Mouse (Mus musculus): Measurements from ENCODE around the gene Ankrd45.

- no peak for TF ChIP-seq POLR2A (IDR thresholded peaks at IDR 0.05; ENCODE audit: borderline replicate concordance, low read depth, low read length)
- TF ChIP-seq CTCF (IDR thresholded peaks at IDR 0.05; ENCODE audit: low read depth, low read length), result no peak
Observed at GRCm38 (mm10) chr1:161182386-161182785, 39.9 kb downstream of the Ankrd45 start.
